Mouse (Mus musculus): ENCODE measurements around the gene Tns1. TPM values are rescaled to one million over a fixed set of nuclear protein-coding genes. Genes with fewer than 3 reads are reported as not detected.

The Tns1 gene
- polyA plus RNA-seq, 3 experiments from 2014 or later, result 9.1 to 16.3 (median 15.5) TPM

Other genes starting within 250 kb of the Tns1 start
- gene Rufy4, start 1.1 kb upstream of the Tns1 start, polyA plus RNA-seq (2017; shearing (Covaris generic)), result not detected
- under 1 TPM in 1 of 3 experiments, not detected in 2; 0.16 TPM for gene Cxcr2, start 29.5 kb upstream of the Tns1 start, polyA plus RNA-seq (2017; shearing (Covaris generic))
- gene Cxcr1, start 70.2 kb upstream of the Tns1 start, polyA plus RNA-seq (2017; shearing (Covaris generic)), result not detected
- gene Arpc2, start 111.6 kb upstream of the Tns1 start, polyA plus RNA-seq (2017; shearing (Covaris generic)), result 100 to 1,000 TPM; 611 to 878 (median 637) TPM
- under 1 TPM in 1 of 3 experiments, not detected in 2; 0.34 TPM for gene Gpbar1, start 154.1 kb upstream of the Tns1 start, polyA plus RNA-seq (2017; shearing (Covaris generic))
- 100 to 1,000 TPM; 150 to 222 (median 210) TPM for gene Aamp, start 160.3 kb upstream of the Tns1 start, polyA plus RNA-seq (2017; shearing (Covaris generic))
- gene Pnkd, start 160.5 kb upstream of the Tns1 start, polyA plus RNA-seq (2017; shearing (Covaris generic)), result 100 to 1,000 TPM in 1 of 3 experiments, 10 to 100 TPM in 2; 90.4 to 101 (median 95.6) TPM
- 10 to 100 TPM; 15.7 to 27.4 (median 17.9) TPM for gene Tmbim1, start 181.2 kb upstream of the Tns1 start, polyA plus RNA-seq (2017; shearing (Covaris generic))
- gene Catip, start 237.7 kb upstream of the Tns1 start, polyA plus RNA-seq (2017; shearing (Covaris generic)), result not detected